Mouse (Mus musculus) ES-E14 (cell line): ENCODE results near the gene Mtx1.

Experiments used
- CHD2 ChIP-seq: IDR thresholded peaks from 2 replicates; pipeline ENCODE4 v1.6.1; 2014; ENCODE audit warnings: mild to moderate bottlenecking, low read depth, low read length, inconsistent platforms
- HCFC1 ChIP-seq: IDR thresholded peaks from 2 replicates; pipeline ENCODE4 v1.6.1; 2012; ENCODE audit warnings: low read length, inconsistent platforms, borderline replicate concordance; ENCODE audit not compliant: insufficient read depth

- no peak for TF ChIP-seq HCFC1
- no peak for TF ChIP-seq CHD2
Observed at GRCm38 (mm10) chr3:89206695-89207094, 20.2 kb downstream of the Mtx1 start.
